18 mouse cellular contexts compared by ENCODE assay signal in genomic region chr1:159901366-159902119, GRCm38 (mm10).
DNase-seq lines count a peak whose midpoint lies in the region; ATAC-seq and TF ChIP-seq lines count a peak whose summit lies in the region.
"Had no signal": no experiment of that assay in that cellular context is flagged by ENCODE, and none has a peak within 500 bp of the region (broad histone marks: within the 10 kb centered on the region; RNA-seq: fewer than 3 reads in every experiment).

No protein-coding gene starts in this region.

- no peaks in the 10 kb centered on the region for H3K36me3 ChIP-seq in forebrain, embryonic 11.5 days (ENCODE audit: control insufficient read depth, insufficient read depth, low read length)
- no peaks in the 10 kb centered on the region for H3K36me3 ChIP-seq in forebrain, embryonic 10.5 days (replicated peaks)
- H3K36me3 ChIP-seq in hindbrain, embryonic 11.5 days (ENCODE audit: control insufficient read depth, insufficient read depth, low read length) = no peaks in the 10 kb centered on the region
- no peaks in the 10 kb centered on the region for H3K36me3 ChIP-seq in midbrain, embryonic 13.5 days
- H3K36me3 ChIP-seq in intestine, embryonic 15.5 days = no peaks in the 10 kb centered on the region
- H3K36me3 ChIP-seq: embryonic facial prominence, embryonic 12.5 days; hindbrain, embryonic 15.5 days; liver, embryonic 15.5 days had no signal

- H3K27me3 ChIP-seq in forebrain, embryonic 11.5 days (ENCODE audit: control insufficient read depth, insufficient read depth, low read length) = no peaks in the 10 kb centered on the region
- no peaks in the 10 kb centered on the region for H3K27me3 ChIP-seq in forebrain, embryonic 10.5 days (ENCODE audit: poor library complexity, severe bottlenecking)
- no peaks in the 10 kb centered on the region for H3K27me3 ChIP-seq in hindbrain, embryonic 11.5 days (ENCODE audit: control insufficient read depth, insufficient read depth, low read length)
- no peaks in the 10 kb centered on the region for H3K27me3 ChIP-seq in midbrain, embryonic 13.5 days
- H3K27me3 ChIP-seq in intestine, embryonic 15.5 days (replicated peaks) = no peaks in the 10 kb centered on the region
- H3K27me3 ChIP-seq: embryonic facial prominence, embryonic 12.5 days; liver, embryonic 15.5 days had no signal

- no peaks in the 10 kb centered on the region for H3K4me1 ChIP-seq in forebrain, embryonic 11.5 days (replicated peaks; ENCODE audit: control insufficient read depth, insufficient read depth, low read length)
- peaks cover 11% of the 10 kb centered on the region for H3K4me1 ChIP-seq in forebrain, embryonic 10.5 days
- H3K4me1 ChIP-seq in hindbrain, embryonic 11.5 days (replicated peaks; ENCODE audit: control insufficient read depth, insufficient read depth, low read length) = no peaks in the 10 kb centered on the region
- peaks cover 20% of the 10 kb centered on the region for H3K4me1 ChIP-seq in midbrain, embryonic 13.5 days (replicated peaks)
- H3K4me1 ChIP-seq in intestine, embryonic 15.5 days (replicated peaks) = no peaks in the 10 kb centered on the region
- H3K4me1 ChIP-seq: embryonic facial prominence, embryonic 12.5 days had no signal

- ATAC-seq in forebrain, embryonic 11.5 days (replicated peaks; ENCODE audit: low FRiP score) = peak; percentile 78
- peak; percentile 87 for ATAC-seq in hindbrain, embryonic 11.5 days (ENCODE audit: low FRiP score)
- peak; percentile 85 for ATAC-seq in midbrain, embryonic 13.5 days
- ATAC-seq in intestine, embryonic 15.5 days = no peak

- no peak overlapping the region for H3K9ac ChIP-seq in forebrain, embryonic 11.5 days (ENCODE audit: low read length)
- no peak overlapping the region for H3K9ac ChIP-seq in hindbrain, embryonic 11.5 days (ENCODE audit: low read depth, low read length)
- H3K9ac ChIP-seq in midbrain, embryonic 13.5 days (replicated peaks) = no peak overlapping the region
- no peak overlapping the region for H3K9ac ChIP-seq in intestine, embryonic 15.5 days
- H3K9ac ChIP-seq: embryonic facial prominence, embryonic 12.5 days; hindbrain, embryonic 15.5 days; liver, embryonic 15.5 days had no signal

- H3K4me2 ChIP-seq in forebrain, embryonic 11.5 days (ENCODE audit: low read depth, low read length, severe bottlenecking) = no peak overlapping the region
- no peak overlapping the region for H3K4me2 ChIP-seq in hindbrain, embryonic 11.5 days (replicated peaks; ENCODE audit: low read depth, low read length)
- no peak overlapping the region for H3K4me2 ChIP-seq in midbrain, embryonic 13.5 days (replicated peaks)
- no peak overlapping the region for H3K4me2 ChIP-seq in intestine, embryonic 15.5 days (replicated peaks)
- H3K4me2 ChIP-seq: embryonic facial prominence, embryonic 12.5 days; hindbrain, embryonic 15.5 days; liver, embryonic 15.5 days had no signal

- DNase-seq in forebrain, embryonic 11.5 days (ENCODE audit: low spot score) = no peak
- DNase-seq in forebrain, embryonic 10.5 days (ENCODE audit: extremely low spot score, low spot score) = no peak
- peak; percentile 71 for DNase-seq in brain, embryonic 14.5 days (ENCODE audit: low read depth)
- peak; percentile 8 for DNase-seq in hindbrain, embryonic 11.5 days (ENCODE audit: low spot score)
- DNase-seq in gastrocnemius, adult 8-10 months (ENCODE audit: low spot score in 2 of 2) = no peak
- DNase-seq in spleen, adult 18-20 months = no peak
- DNase-seq: adrenal gland, adult 2 months; cerebellum, adult 8-10 months; gastrocnemius, postnatal 25 days; kidney, adult 11 months; thymus, postnatal 4 days had no signal

- no peak for TF ChIP-seq POLR2A in brain, embryonic 14.5 days (IDR thresholded peaks at IDR 0.05; ENCODE audit: borderline replicate concordance, extremely low read depth, insufficient read depth, insufficient read length, poor library complexity, severe bottlenecking)

- WGBS in forebrain, embryonic 11.5 days = 58% methylated on average over 7 of the region's 7 CpGs
- 69% methylated on average over 7 of the region's 7 CpGs for WGBS in forebrain, embryonic 10.5 days
- 69% methylated on average over 4 of the region's 7 CpGs for whole genome bisulfite sequencing in hindbrain, embryonic 11.5 days
- WGBS in midbrain, embryonic 13.5 days = 20% methylated on average over 7 of the region's 7 CpGs
- WGBS in intestine, embryonic 15.5 days = 79% methylated on average over 7 of the region's 7 CpGs

- H3K27ac ChIP-seq in forebrain, embryonic 11.5 days (ENCODE audit: low read depth, low read length) = no peak overlapping the region
- no peak overlapping the region for H3K27ac ChIP-seq in forebrain, embryonic 10.5 days
- H3K27ac ChIP-seq in hindbrain, embryonic 11.5 days (ENCODE audit: low read depth, low read length) = no peak overlapping the region
- H3K27ac ChIP-seq in midbrain, embryonic 13.5 days = peak overlapping the region; percentile 35; the same call in 1 of the 2 replicates
- no peak overlapping the region for H3K27ac ChIP-seq in intestine, embryonic 15.5 days
- H3K27ac ChIP-seq: embryonic facial prominence, embryonic 12.5 days; hindbrain, embryonic 15.5 days; kidney, postnatal 0 days; liver, embryonic 15.5 days had no signal

- no peak overlapping the region for H3K4me3 ChIP-seq in forebrain, embryonic 11.5 days (ENCODE audit: low read depth, low read length)
- H3K4me3 ChIP-seq in forebrain, embryonic 10.5 days = no peak overlapping the region
- H3K4me3 ChIP-seq in hindbrain, embryonic 11.5 days (ENCODE audit: low read depth, low read length) = no peak overlapping the region
- H3K4me3 ChIP-seq in midbrain, embryonic 13.5 days (replicated peaks) = no peak overlapping the region
- no peak overlapping the region for H3K4me3 ChIP-seq in intestine, embryonic 15.5 days (replicated peaks)
- H3K4me3 ChIP-seq: embryonic facial prominence, embryonic 12.5 days; erythroblast, embryonic 14.5 days; hindbrain, embryonic 15.5 days; liver, embryonic 15.5 days had no signal

- no peaks in the 10 kb centered on the region for H3K9me3 ChIP-seq in forebrain, embryonic 11.5 days (ENCODE audit: control insufficient read depth, low read length)
- no peaks in the 10 kb centered on the region for H3K9me3 ChIP-seq in forebrain, embryonic 10.5 days
- H3K9me3 ChIP-seq in hindbrain, embryonic 11.5 days (ENCODE audit: control insufficient read depth, low read length) = no peaks in the 10 kb centered on the region
- H3K9me3 ChIP-seq in midbrain, embryonic 13.5 days = no peaks in the 10 kb centered on the region
- H3K9me3 ChIP-seq in intestine, embryonic 15.5 days = no peaks in the 10 kb centered on the region
- H3K9me3 ChIP-seq: embryonic facial prominence, embryonic 12.5 days; hindbrain, embryonic 15.5 days; liver, embryonic 15.5 days had no signal

- no peak for TF ChIP-seq CTCF in brain, embryonic 14.5 days (IDR thresholded peaks at IDR 0.05; ENCODE audit: borderline replicate concordance, extremely low read depth, insufficient read depth, insufficient read length)

Comparison
In these comparisons a context has a peak if more than half of its experiments do, and no peak if none do; other contexts are left out.
1. DNase-seq: peak in brain, embryonic 14.5 days (single experiment) and hindbrain, embryonic 11.5 days (single experiment); none in forebrain, embryonic 11.5 days (single experiment), forebrain, embryonic 10.5 days (single experiment), gastrocnemius, adult 8-10 months (0 of 2) and spleen, adult 18-20 months (0 of 2).